Mouse (Mus musculus): ENCODE data around the gene Pum1. TPM values are rescaled to one million over a fixed set of nuclear protein-coding genes. Genes with fewer than 3 reads are reported as not detected.
A peak's percentile ranks its signal among the peaks of the same experiment; 100 is the strongest.
"Not testable (repeated sequence)": the region's sequence is repeated elsewhere in the genome, so short reads cannot be mapped to it uniquely, and the experiment has no call there.

The Pum1 gene
- polyA plus RNA-seq (2014; fragmentation: Nextera tagmentation; extraction: Ambion mirVana): 70.4 and 78.8 TPM in 2 replicates

- H3K4me2 ChIP-seq (ENCODE audit: low read depth, low read length): peak within 1 kb of the TSS; percentile 64
- peak within 1 kb of the TSS; percentile 98 for H3K27ac ChIP-seq (replicated peaks; ENCODE audit: low read depth, low read length)
- no peaks in the 10 kb centered on the region for H3K36me3 ChIP-seq (ENCODE audit: control insufficient read depth, insufficient read depth, low read length)
- no peaks in the 10 kb centered on the region for H3K9me3 ChIP-seq (ENCODE audit: control insufficient read depth, low read length)
- 2% methylated on average over 24 of the region's 90 CpGs for WGBS
- H3K4me3 ChIP-seq (ENCODE audit: low read depth, low read length): peak within 1 kb of the TSS; percentile 99
- DNase-seq (ENCODE audit: low spot score) (peak; percentile 98), ATAC-seq (ENCODE audit: low read depth) (peak; percentile 94)
- H3K9ac ChIP-seq (ENCODE audit: low read depth, low read length): peak within 1 kb of the TSS; percentile 99
- peaks cover 27% of the 10 kb centered on the region for H3K4me1 ChIP-seq (ENCODE audit: control insufficient read depth, insufficient read depth, low read length)
- H3K27me3 ChIP-seq (replicated peaks; ENCODE audit: control insufficient read depth, insufficient read depth, low read length): no peaks in the 10 kb centered on the region
Measured at GRCm38 (mm10) chr4:130662979-130663725, at the start of gene Pum1. Gene Pum1, plus strand, starts transcription at chr4:130663321.

- H3K36me3 ChIP-seq (ENCODE audit: control insufficient read depth, insufficient read depth, low read length): no peaks in the 10 kb centered on the region
- DNase-seq (ENCODE audit: low spot score) (peak; percentile 56), ATAC-seq (ENCODE audit: low read depth) (peak; percentile 75; the same call in 1 of the 2 replicates)
- H3K4me1 ChIP-seq (ENCODE audit: control insufficient read depth, insufficient read depth, low read length): no peaks in the 10 kb centered on the region
- peak overlapping the region; percentile 42 for H3K4me2 ChIP-seq (ENCODE audit: low read depth, low read length)
- H3K27ac ChIP-seq (replicated peaks; ENCODE audit: low read depth, low read length): peak overlapping the region; percentile 63; the same call in 1 of the 2 replicates
- no peaks in the 10 kb centered on the region for H3K27me3 ChIP-seq (replicated peaks; ENCODE audit: control insufficient read depth, insufficient read depth, low read length)
- peak overlapping the region; percentile 15 for H3K4me3 ChIP-seq (ENCODE audit: low read depth, low read length)
- WGBS: 14% methylated on average over 4 of the region's 4 CpGs
- H3K9ac ChIP-seq (ENCODE audit: low read depth, low read length): no peak overlapping the region
- no peaks in the 10 kb centered on the region for H3K9me3 ChIP-seq (ENCODE audit: control insufficient read depth, low read length)
Measured at GRCm38 (mm10) chr4:130629391-130629790, 33.7 kb upstream of the Pum1 start.

- Histone ChIP-seq H3K9me3 (ENCODE audit: control insufficient read depth, low read length) (no peaks in the 10 kb centered on the region), H3K9ac (ENCODE audit: low read depth, low read length) (no peak overlapping the region), H3K4me3 (ENCODE audit: low read depth, low read length) (no peak overlapping the region), H3K4me2 (ENCODE audit: low read depth, low read length) (no peak overlapping the region), H3K27ac (replicated peaks; ENCODE audit: low read depth, low read length) (no peak overlapping the region), H3K27me3 (replicated peaks; ENCODE audit: control insufficient read depth, insufficient read depth, low read length) (no peaks in the 10 kb centered on the region), H3K4me1 (ENCODE audit: control insufficient read depth, insufficient read depth, low read length) (no peaks in the 10 kb centered on the region), H3K36me3 (ENCODE audit: control insufficient read depth, insufficient read depth, low read length) (no peaks in the 10 kb centered on the region)
- 38% methylated on average over 3 of the region's 3 CpGs for WGBS
- ATAC-seq (ENCODE audit: low read depth) (no peak), DNase-seq (ENCODE audit: low spot score) (no peak)
Measured at GRCm38 (mm10) chr4:130630232-130630847, 32.8 kb upstream of the Pum1 start.

- H3K4me3 ChIP-seq (ENCODE audit: low read depth, low read length); DNase-seq (ENCODE audit: low spot score); H3K9ac ChIP-seq (ENCODE audit: low read depth, low read length); H3K4me2 ChIP-seq (ENCODE audit: low read depth, low read length); H3K4me1 ChIP-seq (ENCODE audit: control insufficient read depth, insufficient read depth, low read length); ATAC-seq (ENCODE audit: low read depth); H3K9me3 ChIP-seq (ENCODE audit: control insufficient read depth, low read length); H3K36me3 ChIP-seq (ENCODE audit: control insufficient read depth, insufficient read depth, low read length); H3K27ac ChIP-seq (replicated peaks; ENCODE audit: low read depth, low read length); H3K27me3 ChIP-seq (replicated peaks; ENCODE audit: control insufficient read depth, insufficient read depth, low read length): not testable (repeated sequence)
- 83% methylated on average over 3 of the region's 3 CpGs for WGBS
Measured at GRCm38 (mm10) chr4:130635076-130635475, 28.0 kb upstream of the Pum1 start.

GRCm38 (mm10) chr4:130636761-130637160 is 26.4 kb upstream of the Pum1 start:
- H3K4me1 ChIP-seq (ENCODE audit: control insufficient read depth, insufficient read depth, low read length): no peaks in the 10 kb centered on the region
- H3K27ac ChIP-seq (replicated peaks; ENCODE audit: low read depth, low read length): no peak overlapping the region
- 76% methylated on average over 3 of the region's 3 CpGs for WGBS
- no peaks in the 10 kb centered on the region for H3K9me3 ChIP-seq (ENCODE audit: control insufficient read depth, low read length)
- H3K4me2 ChIP-seq (ENCODE audit: low read depth, low read length): no peak overlapping the region
- no peaks in the 10 kb centered on the region for H3K27me3 ChIP-seq (replicated peaks; ENCODE audit: control insufficient read depth, insufficient read depth, low read length)
- H3K4me3 ChIP-seq (ENCODE audit: low read depth, low read length): no peak overlapping the region
- DNase-seq (ENCODE audit: low spot score) (no peak), ATAC-seq (ENCODE audit: low read depth) (no peak)
- no peaks in the 10 kb centered on the region for H3K36me3 ChIP-seq (ENCODE audit: control insufficient read depth, insufficient read depth, low read length)
- no peak overlapping the region for H3K9ac ChIP-seq (ENCODE audit: low read depth, low read length)

GRCm38 (mm10) chr4:130637488-130638422 is 25.4 kb upstream of the Pum1 start:
- H3K9me3 ChIP-seq (ENCODE audit: control insufficient read depth, low read length): no peaks in the 10 kb centered on the region
- no peak overlapping the region for H3K4me2 ChIP-seq (ENCODE audit: low read depth, low read length)
- H3K9ac ChIP-seq (ENCODE audit: low read depth, low read length): no peak overlapping the region
- 80% methylated on average over 8 of the region's 9 CpGs for WGBS
- no peaks in the 10 kb centered on the region for H3K4me1 ChIP-seq (ENCODE audit: control insufficient read depth, insufficient read depth, low read length)
- no peak for ATAC-seq (ENCODE audit: low read depth)
- H3K27me3 ChIP-seq (replicated peaks; ENCODE audit: control insufficient read depth, insufficient read depth, low read length): no peaks in the 10 kb centered on the region
- no peak overlapping the region for H3K27ac ChIP-seq (replicated peaks; ENCODE audit: low read depth, low read length)
- no peaks in the 10 kb centered on the region for H3K36me3 ChIP-seq (ENCODE audit: control insufficient read depth, insufficient read depth, low read length)
- no peak overlapping the region for H3K4me3 ChIP-seq (ENCODE audit: low read depth, low read length)
- no peak for DNase-seq (ENCODE audit: low spot score)

GRCm38 (mm10) chr4:130640031-130640717 is 22.9 kb upstream of the Pum1 start:
- ATAC-seq (ENCODE audit: low read depth): no peak
- H3K4me3 ChIP-seq (ENCODE audit: low read depth, low read length): no peak overlapping the region
- no peak overlapping the region for H3K4me2 ChIP-seq (ENCODE audit: low read depth, low read length)
- no peak overlapping the region for H3K27ac ChIP-seq (replicated peaks; ENCODE audit: low read depth, low read length)
- DNase-seq (ENCODE audit: low spot score): no peak
- no peaks in the 10 kb centered on the region for H3K36me3 ChIP-seq (ENCODE audit: control insufficient read depth, insufficient read depth, low read length)
- no peaks in the 10 kb centered on the region for H3K9me3 ChIP-seq (ENCODE audit: control insufficient read depth, low read length)
- 73% methylated on average over 9 of the region's 9 CpGs for WGBS
- H3K27me3 ChIP-seq (replicated peaks; ENCODE audit: control insufficient read depth, insufficient read depth, low read length): no peaks in the 10 kb centered on the region
- no peak overlapping the region for H3K9ac ChIP-seq (ENCODE audit: low read depth, low read length)
- H3K4me1 ChIP-seq (ENCODE audit: control insufficient read depth, insufficient read depth, low read length): no peaks in the 10 kb centered on the region

GRCm38 (mm10) chr4:130642468-130642867 is 20.7 kb upstream of the Pum1 start:
- Histone ChIP-seq H3K4me1 (ENCODE audit: control insufficient read depth, insufficient read depth, low read length) (no peaks in the 10 kb centered on the region), H3K9me3 (ENCODE audit: control insufficient read depth, low read length) (no peaks in the 10 kb centered on the region), H3K9ac (ENCODE audit: low read depth, low read length) (no peak overlapping the region), H3K4me3 (ENCODE audit: low read depth, low read length) (no peak overlapping the region), H3K27me3 (replicated peaks; ENCODE audit: control insufficient read depth, insufficient read depth, low read length) (no peaks in the 10 kb centered on the region), H3K27ac (replicated peaks; ENCODE audit: low read depth, low read length) (no peak overlapping the region), H3K36me3 (ENCODE audit: control insufficient read depth, insufficient read depth, low read length) (no peaks in the 10 kb centered on the region), H3K4me2 (ENCODE audit: low read depth, low read length) (no peak overlapping the region)
- DNase-seq (ENCODE audit: low spot score) (no peak), ATAC-seq (ENCODE audit: low read depth) (no peak)
- WGBS: 86% methylated on average over 5 of the region's 5 CpGs

Data from embryonic facial prominence, embryonic 14.5 days (tissue).